Mouse (Mus musculus): ENCODE measurements around the gene Prkra. TPM values are rescaled to one million over a fixed set of nuclear protein-coding genes. Genes with fewer than 3 reads are reported as not detected.

The Prkra gene
- 73.4 and 80.7 TPM in 2 replicates for polyA plus RNA-seq (2015; fragmentation: Nextera tagmentation; extraction: Ambion mirVana)

DNA sequence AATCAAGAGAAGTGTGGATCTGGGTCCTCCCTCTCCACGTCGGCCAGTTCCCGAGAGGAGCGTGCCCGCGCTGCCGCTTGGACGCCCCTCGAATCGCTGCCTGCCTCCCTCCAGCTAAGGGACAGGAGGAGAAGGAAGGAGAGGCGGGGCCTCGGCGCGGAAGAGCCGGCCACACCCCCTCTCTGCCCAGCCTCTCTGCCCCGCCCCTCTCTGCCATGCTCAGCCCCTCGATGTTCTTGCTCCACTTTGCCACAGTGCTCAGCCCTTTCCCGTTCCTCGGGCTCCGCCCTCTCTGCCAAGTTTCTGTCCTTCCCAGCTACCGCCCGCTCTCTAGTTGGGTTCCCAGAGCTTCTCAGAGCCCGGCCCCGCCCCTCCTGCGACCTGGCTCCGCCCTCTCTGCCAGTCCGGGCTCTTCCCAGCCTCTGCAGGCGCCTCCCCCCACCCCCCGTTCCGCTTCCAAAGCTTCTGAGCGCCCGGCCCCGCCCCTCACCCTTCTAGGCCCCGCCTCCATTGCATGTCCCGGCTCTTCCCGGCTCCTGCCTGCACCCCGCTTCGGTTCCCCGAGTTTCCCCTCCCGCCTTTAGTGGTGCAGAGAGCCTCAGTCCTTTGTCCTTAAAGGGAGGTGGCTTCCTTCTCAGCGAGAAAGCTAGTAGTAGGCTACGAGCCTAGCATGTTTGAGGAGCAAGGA is at the start of gene Prkra, which contains the start of gene Pjvk:
Gene Prkra, minus strand, starts transcription at position 133 of the 688 bp plus-strand sequence.
Gene Pjvk, plus strand, starts transcription at position 594 of the 688 bp plus-strand sequence.
- H3K27me3 ChIP-seq: no peaks in the 10 kb centered on the region
- H3K9me3 ChIP-seq: no peaks in the 10 kb centered on the region
- peak within 1 kb of the TSS; percentile 65 for H3K4me3 ChIP-seq
- H3K36me3 ChIP-seq: peaks cover 12% of the 10 kb centered on the region
- H3K27ac ChIP-seq: peak within 1 kb of the TSS; percentile 75
- H3K4me2 ChIP-seq (replicated peaks): peak within 1 kb of the TSS; percentile 80
- ATAC-seq (ENCODE audit: low FRiP score, low read depth): peak; percentile 98
- under 1% methylated on average over 40 of the region's 42 CpGs for WGBS
- H3K4me1 ChIP-seq: peaks cover 15% of the 10 kb centered on the region
- peak within 1 kb of the TSS; percentile 75 for H3K9ac ChIP-seq

DNA sequence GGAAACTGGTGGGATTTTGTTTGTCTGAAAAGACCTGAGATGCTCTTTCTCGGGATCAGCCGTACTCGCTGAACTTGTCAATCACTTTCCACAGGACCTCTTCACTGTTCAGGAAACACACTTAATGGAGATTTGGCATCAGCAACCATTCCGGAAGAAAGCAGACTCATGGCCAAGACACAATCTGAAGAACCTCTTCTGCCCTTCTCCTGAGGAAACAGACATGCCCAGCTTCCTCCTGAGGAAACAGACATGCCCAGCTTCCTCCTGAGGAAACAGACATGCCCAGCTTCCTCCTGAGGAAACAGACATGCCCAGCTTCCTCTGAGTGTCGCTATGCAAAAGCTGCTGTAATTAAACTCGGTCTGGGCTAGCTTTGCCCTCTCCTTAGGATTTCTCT is 47.5 kb upstream of the Prkra start:
- peaks cover 59% of the 10 kb centered on the region for H3K36me3 ChIP-seq
- H3K4me2 ChIP-seq (replicated peaks): no peak overlapping the region

DNA sequence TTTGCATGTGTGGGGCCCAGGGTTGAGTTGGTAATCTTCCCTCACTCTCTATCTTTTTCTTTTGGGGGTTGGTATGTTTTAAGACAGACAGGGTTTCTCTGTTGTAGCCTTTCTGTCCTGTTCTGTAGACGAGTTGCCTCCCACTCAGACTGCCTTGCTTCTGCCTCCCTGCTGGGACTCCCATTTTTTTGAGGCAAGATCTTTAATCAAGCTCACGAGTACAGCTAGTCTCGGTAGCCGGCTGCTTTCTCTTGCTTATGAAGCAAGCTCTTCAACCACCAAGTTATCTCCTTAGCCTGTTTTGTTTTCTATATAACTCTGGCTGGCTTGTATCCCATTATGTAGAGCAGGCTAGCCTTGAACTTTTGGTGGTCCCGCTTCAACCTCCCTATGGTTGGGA is 46.0 kb upstream of the Prkra start:
- peaks cover 69% of the 10 kb centered on the region for H3K36me3 ChIP-seq
- H3K9ac ChIP-seq: no peak overlapping the region

More for the DNA sequence above, 47.5 kb upstream of the Prkra start:
- Histone ChIP-seq H3K4me3 (no peak overlapping the region), H3K4me1 (peaks cover 3% of the 10 kb centered on the region; the same call in 1 of the 2 replicates), H3K9ac (no peak overlapping the region), H3K27me3 (no peaks in the 10 kb centered on the region), H3K9me3 (no peaks in the 10 kb centered on the region), H3K27ac (no peak overlapping the region)
- no peak for ATAC-seq (ENCODE audit: low FRiP score, low read depth)
- 86% methylated on average over 6 of the region's 6 CpGs for WGBS

DNA sequence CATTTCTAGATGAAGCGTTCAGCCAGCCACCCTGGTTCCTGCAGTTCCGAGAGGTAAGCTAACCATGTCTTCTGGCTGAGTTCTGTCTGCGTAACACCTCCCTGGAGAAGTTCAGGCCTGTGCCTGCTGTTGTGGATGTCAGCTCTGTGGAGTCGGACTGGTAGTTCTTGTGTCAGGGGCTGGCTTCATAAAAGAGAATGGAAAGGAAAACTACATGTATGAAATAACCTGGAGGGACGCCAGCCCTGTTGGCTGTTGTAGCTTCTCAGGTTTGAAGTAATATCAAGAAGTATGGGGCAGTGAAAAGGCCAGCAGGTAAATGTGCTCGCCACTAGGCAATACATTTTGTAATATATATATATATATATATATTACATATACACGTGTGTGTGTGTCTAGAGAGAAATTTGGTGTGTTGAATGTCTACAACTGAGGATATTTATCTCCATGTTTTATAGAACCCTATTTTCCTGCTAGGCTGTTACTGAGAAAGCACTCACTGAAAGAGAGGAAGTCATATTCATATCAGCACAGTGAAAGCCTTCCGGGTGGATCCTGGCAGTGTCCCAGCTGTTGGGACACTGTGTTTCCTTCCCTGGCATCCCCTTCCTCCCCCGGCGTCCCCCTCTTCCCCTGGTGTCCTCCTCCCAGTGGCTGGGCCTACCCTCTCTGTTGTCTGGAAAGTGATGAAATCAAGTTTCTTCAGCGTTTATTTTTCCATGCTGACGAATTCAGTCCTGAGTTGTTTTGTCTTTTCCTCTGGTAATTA is 42.8 kb upstream of the Prkra start:
- Histone ChIP-seq H3K36me3 (peaks cover 90% of the 10 kb centered on the region), H3K4me2 (replicated peaks) (no peak overlapping the region), H3K9ac (no peak overlapping the region), H3K4me3 (no peak overlapping the region), H3K9me3 (no peaks in the 10 kb centered on the region), H3K27ac (no peak overlapping the region), H3K27me3 (no peaks in the 10 kb centered on the region), H3K4me1 (no peaks in the 10 kb centered on the region)
- 86% methylated on average over 12 of the region's 12 CpGs for WGBS
- ATAC-seq (ENCODE audit: low FRiP score, low read depth): no peak; the same call in 1 of the 2 replicates

More for the DNA sequence above, 46.0 kb upstream of the Prkra start:
- ATAC-seq (ENCODE audit: low FRiP score, low read depth): no peak
- no peak overlapping the region for H3K4me2 ChIP-seq (replicated peaks)
- H3K9me3 ChIP-seq: no peaks in the 10 kb centered on the region
- no peak overlapping the region for H3K27ac ChIP-seq
- 82% methylated on average over 5 of the region's 5 CpGs for WGBS
- no peaks in the 10 kb centered on the region for H3K27me3 ChIP-seq
- H3K4me3 ChIP-seq: no peak overlapping the region
- no peaks in the 10 kb centered on the region for H3K4me1 ChIP-seq

DNA sequence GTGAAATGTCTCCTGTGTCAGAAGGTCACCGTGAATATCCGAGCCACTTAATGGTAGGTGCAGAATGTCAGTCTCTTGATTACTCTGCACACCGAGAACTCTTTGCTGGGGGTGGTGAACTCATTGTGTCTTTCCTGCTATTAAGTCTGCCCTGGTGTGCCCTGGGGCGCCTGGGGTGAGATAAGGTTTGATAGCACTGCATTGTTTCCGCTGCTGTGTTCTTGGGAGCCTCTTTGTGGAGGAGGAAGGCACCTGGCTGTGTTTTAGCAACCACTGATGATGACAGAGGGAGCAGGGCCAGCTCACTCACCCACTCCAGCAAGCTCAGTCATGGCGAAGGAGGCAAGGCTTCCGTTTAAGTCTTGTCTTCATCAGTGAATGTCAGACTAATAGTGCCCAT is 40.3 kb upstream of the Prkra start:
- 66% methylated on average over 7 of the region's 7 CpGs for WGBS
- peaks cover 88% of the 10 kb centered on the region for H3K36me3 ChIP-seq

DNA sequence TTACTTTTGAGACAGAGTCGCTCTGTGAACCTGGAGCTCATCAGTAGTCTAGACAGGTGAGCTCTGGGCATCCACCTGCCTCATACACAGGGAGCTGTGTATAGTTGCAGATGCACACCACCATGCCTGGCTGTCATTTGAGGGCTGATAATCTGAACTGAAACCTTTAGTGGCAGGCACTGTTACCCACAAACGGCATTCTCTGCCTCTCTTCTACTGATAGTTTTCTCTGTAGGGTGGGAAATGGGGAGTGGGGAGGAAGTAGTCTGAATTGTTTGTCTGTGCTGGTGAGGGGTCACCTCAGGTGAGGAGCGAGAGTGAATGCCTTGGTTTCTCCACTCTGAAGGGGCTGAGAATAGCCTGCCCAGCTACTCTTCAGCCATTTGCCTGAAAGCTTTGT is 39.8 kb upstream of the Prkra start:
- no peak for ATAC-seq (ENCODE audit: low FRiP score, low read depth)
- no peak overlapping the region for H3K27ac ChIP-seq
- no peak overlapping the region for H3K4me3 ChIP-seq
- H3K9ac ChIP-seq: no peak overlapping the region
- WGBS: 77% methylated on average over 3 of the region's 3 CpGs
- H3K4me2 ChIP-seq (replicated peaks): no peak overlapping the region
- H3K4me1 ChIP-seq: no peaks in the 10 kb centered on the region
- peaks cover 88% of the 10 kb centered on the region for H3K36me3 ChIP-seq
- no peaks in the 10 kb centered on the region for H3K9me3 ChIP-seq
- H3K27me3 ChIP-seq: no peaks in the 10 kb centered on the region

More for the DNA sequence above, 40.3 kb upstream of the Prkra start:
- H3K9me3 ChIP-seq: no peaks in the 10 kb centered on the region
- H3K4me1 ChIP-seq: no peaks in the 10 kb centered on the region
- no peak overlapping the region for H3K9ac ChIP-seq
- no peak overlapping the region for H3K27ac ChIP-seq
- no peak overlapping the region for H3K4me3 ChIP-seq
- no peak overlapping the region for H3K4me2 ChIP-seq (replicated peaks)
- H3K27me3 ChIP-seq: no peaks in the 10 kb centered on the region
- no peak for ATAC-seq (ENCODE audit: low FRiP score, low read depth)

DNA sequence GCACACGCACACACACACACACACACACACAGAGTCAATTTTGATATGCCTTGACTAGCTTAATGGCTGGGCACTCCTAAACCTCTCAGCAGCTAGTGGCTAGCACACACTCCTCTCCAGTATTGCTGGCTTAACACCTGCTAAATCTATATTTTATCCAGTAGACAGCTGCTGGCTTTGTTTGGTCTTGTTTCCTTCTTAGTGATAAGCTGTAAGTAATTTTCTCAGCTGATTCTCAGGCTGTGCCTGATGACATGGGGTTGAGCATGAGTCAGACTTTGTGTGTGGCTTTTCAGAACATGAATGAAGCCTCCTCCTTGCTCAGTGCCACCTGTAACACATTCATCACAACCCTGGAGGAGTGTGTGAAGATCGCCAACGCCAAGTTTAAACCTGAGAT is 39.2 kb upstream of the Prkra start:
- ATAC-seq (ENCODE audit: low FRiP score, low read depth): no peak
- no peaks in the 10 kb centered on the region for H3K4me1 ChIP-seq
- WGBS: 93% methylated on average over 3 of the region's 3 CpGs

DNA sequence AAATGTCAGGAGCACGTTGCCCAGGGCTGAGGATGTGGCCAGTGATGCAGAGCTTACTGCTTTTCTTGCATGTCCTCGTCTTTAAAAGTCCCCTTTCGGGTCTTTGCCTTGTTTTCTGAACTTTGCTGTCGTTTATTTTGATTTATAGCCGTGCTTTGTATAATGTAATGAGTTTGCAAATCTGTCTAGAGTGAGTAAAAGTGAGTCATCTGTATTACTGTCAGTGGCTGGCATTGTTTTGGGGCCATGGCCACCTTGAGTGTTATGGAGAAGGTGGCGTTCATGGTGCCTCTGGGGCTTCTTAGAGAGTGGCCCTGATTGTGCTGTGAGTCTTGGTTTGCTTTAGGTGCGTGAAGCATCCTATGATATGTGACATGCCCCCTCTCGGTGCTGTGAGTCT is 34.5 kb upstream of the Prkra start:
- no peaks in the 10 kb centered on the region for H3K27me3 ChIP-seq
- H3K4me1 ChIP-seq: 0 out of 2 replicates have a peak, but pooled peaks cover 3% of the 10 kb centered on the region
- H3K4me3 ChIP-seq: no peak overlapping the region
- H3K36me3 ChIP-seq: peaks cover 79% of the 10 kb centered on the region
- WGBS: 84% methylated on average over 8 of the region's 8 CpGs
- H3K27ac ChIP-seq: no peak overlapping the region
- no peak overlapping the region for H3K9ac ChIP-seq
- no peak for ATAC-seq (ENCODE audit: low FRiP score, low read depth)
- no peaks in the 10 kb centered on the region for H3K9me3 ChIP-seq
- H3K4me2 ChIP-seq (replicated peaks): no peak overlapping the region

More for the DNA sequence above, 39.2 kb upstream of the Prkra start:
- Histone ChIP-seq H3K27me3 (no peaks in the 10 kb centered on the region), H3K9ac (no peak overlapping the region), H3K4me2 (replicated peaks) (no peak overlapping the region), H3K36me3 (peaks cover 88% of the 10 kb centered on the region), H3K4me3 (no peak overlapping the region), H3K27ac (no peak overlapping the region), H3K9me3 (no peaks in the 10 kb centered on the region)

DNA sequence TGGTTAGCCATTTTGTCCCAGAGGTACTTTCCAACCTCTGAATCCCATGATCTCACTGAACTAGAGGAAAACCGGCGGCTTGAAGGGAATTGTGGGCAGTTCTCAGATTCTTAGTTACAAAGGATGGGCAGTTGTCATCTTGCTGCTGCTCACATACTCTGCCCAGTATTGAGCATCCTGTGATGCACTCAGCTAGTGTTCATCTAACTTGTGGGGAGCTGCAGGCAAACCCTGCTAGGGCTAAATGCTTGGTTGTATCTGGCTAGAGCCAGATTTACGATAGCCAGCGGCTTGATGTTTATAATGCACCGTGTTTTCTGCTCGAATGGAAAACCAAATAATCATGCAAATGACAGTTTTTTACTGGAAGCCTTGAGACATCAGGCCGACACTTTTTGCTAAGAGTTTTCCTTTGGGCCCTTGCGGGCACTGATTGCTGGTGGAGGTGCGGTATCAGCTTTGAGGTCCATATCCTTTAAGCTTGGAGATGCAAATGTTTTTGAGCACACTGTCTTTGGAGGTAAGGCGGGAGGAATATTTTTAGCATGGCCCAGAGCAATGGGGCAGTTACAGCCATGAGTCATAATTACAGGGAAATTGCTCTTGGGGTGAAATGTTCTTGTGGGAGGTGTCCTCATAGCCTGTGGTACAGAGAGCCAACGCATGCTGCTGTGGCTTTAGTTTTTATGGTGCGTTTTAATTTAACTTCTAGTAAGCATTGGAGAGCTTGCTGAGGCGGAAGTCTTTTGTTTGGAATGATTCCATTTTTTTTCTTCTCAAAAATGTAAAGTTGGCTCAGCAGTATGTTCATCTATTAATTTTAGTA is 28.8 kb upstream of the Prkra start:
- no peak for ATAC-seq (ENCODE audit: low FRiP score, low read depth)
- H3K27ac ChIP-seq: no peak overlapping the region
- WGBS: 46% methylated on average over 13 of the region's 13 CpGs

DNA sequence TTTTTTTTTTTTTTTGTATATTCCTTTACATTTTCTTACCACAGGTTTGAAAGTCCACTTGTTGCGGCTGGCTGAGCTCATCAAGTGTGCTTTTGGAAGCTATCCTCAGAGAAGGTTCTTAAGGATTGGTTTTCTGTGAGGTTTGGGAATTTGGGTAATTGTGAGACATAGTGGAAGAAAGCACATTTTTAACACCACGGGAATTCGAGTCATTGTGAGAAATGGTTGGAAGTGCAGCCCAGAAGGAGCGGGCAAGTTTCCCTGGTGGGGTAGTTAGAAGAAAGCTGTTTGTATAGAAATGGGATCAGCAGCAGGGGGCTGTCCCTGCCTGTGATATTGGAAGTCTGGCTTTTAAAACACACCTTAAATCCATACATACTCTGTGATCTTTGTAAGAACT is 28.1 kb upstream of the Prkra start:
- Histone ChIP-seq H3K4me1 (peaks cover 32% of the 10 kb centered on the region), H3K27ac (no peak overlapping the region), H3K27me3 (no peaks in the 10 kb centered on the region), H3K4me2 (replicated peaks) (peak overlapping the region; percentile 72), H3K36me3 (peaks cover 20% of the 10 kb centered on the region), H3K9me3 (no peaks in the 10 kb centered on the region), H3K9ac (peak overlapping the region; percentile 89), H3K4me3 (peak overlapping the region; percentile 94)
- WGBS: 7% methylated on average over 4 of the region's 4 CpGs
- no peak for ATAC-seq (ENCODE audit: low FRiP score, low read depth)

More for the DNA sequence above, 28.8 kb upstream of the Prkra start:
- peak overlapping the region; percentile 89 for H3K9ac ChIP-seq
- no peaks in the 10 kb centered on the region for H3K27me3 ChIP-seq
- H3K36me3 ChIP-seq: peaks cover 25% of the 10 kb centered on the region
- peaks cover 26% of the 10 kb centered on the region for H3K4me1 ChIP-seq
- peak overlapping the region; percentile 94 for H3K4me3 ChIP-seq
- H3K9me3 ChIP-seq: no peaks in the 10 kb centered on the region
- peak overlapping the region; percentile 72 for H3K4me2 ChIP-seq (replicated peaks)

DNA sequence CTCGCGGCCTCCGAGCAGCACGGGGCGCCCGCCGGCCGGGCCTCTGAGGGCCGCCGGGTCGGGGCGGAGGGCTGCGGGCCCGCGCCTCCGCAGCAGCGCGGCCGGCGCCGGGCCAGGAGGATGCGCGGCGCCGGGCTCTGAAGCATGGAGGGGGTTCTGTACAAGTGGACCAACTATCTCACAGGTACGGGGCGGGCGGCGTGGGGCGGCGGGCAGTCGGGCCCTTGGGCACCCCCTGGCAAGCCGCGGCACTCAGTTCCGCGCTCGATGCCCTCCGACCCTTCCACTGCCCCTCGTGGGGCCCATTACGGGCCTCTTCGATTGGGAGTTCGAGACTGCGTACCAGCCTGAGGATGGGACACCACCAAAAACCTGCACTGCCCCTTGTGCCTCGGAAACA is 27.6 kb upstream of the Prkra start:
- Histone ChIP-seq H3K4me2 (replicated peaks) (peak overlapping the region; percentile 72), H3K36me3 (peaks cover 15% of the 10 kb centered on the region), H3K4me1 (peaks cover 32% of the 10 kb centered on the region), H3K27ac (peak overlapping the region; percentile 87), H3K9me3 (no peaks in the 10 kb centered on the region), H3K9ac (peak overlapping the region; percentile 89), H3K27me3 (no peaks in the 10 kb centered on the region), H3K4me3 (peak overlapping the region; percentile 94)
- under 1% methylated on average over 41 of the region's 44 CpGs for WGBS
- peak; percentile 38 for ATAC-seq (ENCODE audit: low FRiP score, low read depth)

All from limb, embryonic 13.5 days (tissue).